Comparison of ENCODE assay signal across 25 mouse cellular contexts in genomic region chr4:14106166-14106565, GRCm38 (mm10).
DNase-seq lines count a peak whose midpoint lies in the region; ATAC-seq and TF ChIP-seq lines count a peak whose summit lies in the region.
"Had no signal": no experiment of that assay in that cellular context is flagged by ENCODE, and none has a peak within 500 bp of the region (broad histone marks: within the 10 kb centered on the region; RNA-seq: fewer than 3 reads in every experiment).

No protein-coding gene starts in this region.

- peak; percentile 69 for ATAC-seq in forebrain, embryonic 11.5 days (replicated peaks; ENCODE audit: low FRiP score)
- ATAC-seq in forebrain, postnatal 0 days: no peak
- ATAC-seq in forebrain, embryonic 14.5 days: peak; percentile 55; the same call in 1 of the 2 replicates
- ATAC-seq: hindbrain, embryonic 16.5 days; intestine, embryonic 15.5 days; Patski had no signal

- no peaks in the 10 kb centered on the region for H3K36me3 ChIP-seq in forebrain, embryonic 11.5 days (ENCODE audit: control insufficient read depth, insufficient read depth, low read length)
- no peaks in the 10 kb centered on the region for H3K36me3 ChIP-seq in forebrain, postnatal 0 days (ENCODE audit: insufficient read depth)
- H3K36me3 ChIP-seq in forebrain, embryonic 14.5 days (ENCODE audit: control insufficient read depth, insufficient read depth, low read length): no peaks in the 10 kb centered on the region
- H3K36me3 ChIP-seq: embryonic facial prominence, embryonic 12.5 days; embryonic facial prominence, embryonic 15.5 days; hindbrain, embryonic 10.5 days; hindbrain, embryonic 13.5 days; intestine, embryonic 15.5 days had no signal

- WGBS in forebrain, embryonic 11.5 days: 50% methylated on average over 1 of the region's 1 CpGs
- 24% methylated on average over 1 of the region's 1 CpGs for WGBS in forebrain, postnatal 0 days
- WGBS in forebrain, embryonic 14.5 days: 13% methylated on average over 1 of the region's 1 CpGs

- no peaks in the 10 kb centered on the region for H3K9me3 ChIP-seq in forebrain, embryonic 11.5 days (ENCODE audit: control insufficient read depth, low read length)
- no peaks in the 10 kb centered on the region for H3K9me3 ChIP-seq in forebrain, postnatal 0 days (ENCODE audit: low read length)
- H3K9me3 ChIP-seq in forebrain, embryonic 14.5 days (replicated peaks; ENCODE audit: control insufficient read depth, low read length): no peaks in the 10 kb centered on the region
- H3K9me3 ChIP-seq: embryonic facial prominence, embryonic 12.5 days; embryonic facial prominence, embryonic 15.5 days; hindbrain, embryonic 10.5 days; hindbrain, embryonic 13.5 days; intestine, embryonic 15.5 days had no signal

- H3K4me2 ChIP-seq in forebrain, embryonic 11.5 days (ENCODE audit: low read depth, low read length, severe bottlenecking): no peak overlapping the region
- no peak overlapping the region for H3K4me2 ChIP-seq in forebrain, postnatal 0 days (ENCODE audit: low read depth)
- no peak overlapping the region for H3K4me2 ChIP-seq in forebrain, embryonic 14.5 days (ENCODE audit: low read length)
- H3K4me2 ChIP-seq: embryonic facial prominence, embryonic 12.5 days; embryonic facial prominence, embryonic 15.5 days; heart, embryonic 11.5 days; hindbrain, embryonic 13.5 days; intestine, embryonic 15.5 days had no signal

- no peak overlapping the region for H3K4me3 ChIP-seq in forebrain, embryonic 11.5 days (ENCODE audit: low read depth, low read length)
- no peak overlapping the region for H3K4me3 ChIP-seq in forebrain, postnatal 0 days (ENCODE audit: low read depth, low read length)
- H3K4me3 ChIP-seq in forebrain, embryonic 14.5 days (ENCODE audit: low read depth, low read length): no peak overlapping the region
- H3K4me3 ChIP-seq: embryonic facial prominence, embryonic 12.5 days; embryonic facial prominence, embryonic 15.5 days; gastrocnemius, adult 2 months; hindbrain, embryonic 10.5 days; hindbrain, embryonic 13.5 days; intestine, embryonic 15.5 days had no signal

- no peaks in the 10 kb centered on the region for H3K27me3 ChIP-seq in forebrain, embryonic 11.5 days (ENCODE audit: control insufficient read depth, insufficient read depth, low read length)
- H3K27me3 ChIP-seq in forebrain, postnatal 0 days (ENCODE audit: insufficient read depth, low read length): no peaks in the 10 kb centered on the region
- no peaks in the 10 kb centered on the region for H3K27me3 ChIP-seq in forebrain, embryonic 14.5 days (replicated peaks; ENCODE audit: control insufficient read depth, insufficient read depth, low read length)
- H3K27me3 ChIP-seq: embryonic facial prominence, embryonic 12.5 days; embryonic facial prominence, embryonic 15.5 days; hindbrain, embryonic 13.5 days; intestine, embryonic 15.5 days; Patski had no signal

- no peak for DNase-seq in forebrain, embryonic 11.5 days (ENCODE audit: low spot score)
- no peak for DNase-seq in forebrain, postnatal 0 days
- peak; percentile 70 for DNase-seq in Muller cell, postnatal 12 days (ENCODE audit: inconsistent ontology term)
- peak; percentile 51 for DNase-seq in forebrain, embryonic 14.5 days (ENCODE audit: low spot score)
- no peak for DNase-seq in frontal cortex, postnatal 36 days (ENCODE audit: low spot score in 2 of 2)
- no peak for DNase-seq in urinary bladder, postnatal 36 days (ENCODE audit: low spot score in 2 of 2)
- DNase-seq: adrenal gland, postnatal 10 days; adrenal gland, postnatal 36 days; cerebellum, adult 11 months; cerebellum, adult 2 months; cerebellum, adult 9-11 months; cerebellum, postnatal 25 days; gastrocnemius, adult 2 months; gastrocnemius, postnatal 14 days; heart, adult 11 months; heart, postnatal 36 days; kidney, adult 11 months had no signal

- H3K27ac ChIP-seq in forebrain, embryonic 11.5 days (ENCODE audit: low read depth, low read length): no peak overlapping the region
- H3K27ac ChIP-seq in forebrain, postnatal 0 days (ENCODE audit: low read depth, low read length): no peak overlapping the region
- no peak overlapping the region for H3K27ac ChIP-seq in forebrain, embryonic 14.5 days (ENCODE audit: low read depth, low read length)
- H3K27ac ChIP-seq: embryonic facial prominence, embryonic 12.5 days; embryonic facial prominence, embryonic 15.5 days; gastrocnemius, adult 2 months; hindbrain, embryonic 10.5 days; hindbrain, embryonic 13.5 days; intestine, embryonic 15.5 days had no signal

- no peak overlapping the region for H3K9ac ChIP-seq in forebrain, embryonic 11.5 days (ENCODE audit: low read length)
- H3K9ac ChIP-seq in forebrain, postnatal 0 days: no peak overlapping the region
- H3K9ac ChIP-seq in forebrain, embryonic 14.5 days (ENCODE audit: low read length): no peak overlapping the region
- H3K9ac ChIP-seq: embryonic facial prominence, embryonic 12.5 days; embryonic facial prominence, embryonic 15.5 days; hindbrain, embryonic 13.5 days; intestine, embryonic 15.5 days had no signal

- no peak for TF ChIP-seq CTCF in forebrain, postnatal 0 days (IDR thresholded peaks at IDR 0.05; ENCODE audit: low read depth)

- peaks cover 7% of the 10 kb centered on the region; the same call in 1 of the 2 replicates for H3K4me1 ChIP-seq in forebrain, embryonic 11.5 days (replicated peaks; ENCODE audit: control insufficient read depth, insufficient read depth, low read length)
- 0 out of 2 replicates have a peak, but pooled peaks cover 8% of the 10 kb centered on the region for H3K4me1 ChIP-seq in forebrain, postnatal 0 days (ENCODE audit: insufficient read depth)
- H3K4me1 ChIP-seq in forebrain, embryonic 14.5 days (ENCODE audit: control insufficient read depth, insufficient read depth, low read length): peaks cover 14% of the 10 kb centered on the region
- H3K4me1 ChIP-seq: embryonic facial prominence, embryonic 12.5 days; embryonic facial prominence, embryonic 15.5 days; intestine, embryonic 15.5 days had no signal

Comparison
In these comparisons a context has a peak if more than half of its experiments do, and no peak if none do; other contexts are left out.
1. DNase-seq: peak in Muller cell, postnatal 12 days (single experiment) and forebrain, embryonic 14.5 days (single experiment); none in forebrain, embryonic 11.5 days (single experiment), forebrain, postnatal 0 days (single experiment), frontal cortex, postnatal 36 days (0 of 2) and urinary bladder, postnatal 36 days (0 of 2).